Mouse (Mus musculus): Measurements from ENCODE around the gene Rbm41. TPM values are rescaled to one million over a fixed set of nuclear protein-coding genes. Genes with fewer than 3 reads are reported as not detected.

Gene Rbm41
- total RNA-seq, 2 experiments from 2014 or later: 5.4 to 7.0 TPM

- no peak for DNase-seq
- Histone ChIP-seq H3K27ac (no peak overlapping the region), H3K4me3 (no peak overlapping the region)
- TF ChIP-seq CTCF (IDR thresholded peaks at IDR 0.05): no peak
- intact Hi-C loops (cut with DNase I): no loop called here
These were observed 139.0 kb downstream of the Rbm41 start for GRCm38 (mm10) chrX:139859402-139859801.

GRCm38 (mm10) chrX:139854795-139855194 lies 143.6 kb downstream of the Rbm41 start:
- TF ChIP-seq CTCF (IDR thresholded peaks at IDR 0.05): no peak

GRCm38 (mm10) chrX:139841091-139841490 lies 157.3 kb downstream of the Rbm41 start:
- H3K27ac ChIP-seq: no peak overlapping the region
- intact Hi-C loops (cut with DNase I): no loop called here
- H3K4me3 ChIP-seq: no peak overlapping the region
- TF ChIP-seq CTCF (IDR thresholded peaks at IDR 0.05): no peak
- no peak for DNase-seq

More at GRCm38 (mm10) chrX:139854795-139855194, 143.6 kb downstream of the Rbm41 start:
- Histone ChIP-seq H3K27ac (no peak overlapping the region), H3K4me3 (no peak overlapping the region)
- intact Hi-C loops (cut with DNase I): no loop called here
- no peak for DNase-seq

Other genes starting within 250 kb of the Rbm41 start
- gene Ripply1, start 216.2 kb downstream of the Rbm41 start, total RNA-seq (2021): not detected
- not detected for gene Cldn2, start 197.8 kb downstream of the Rbm41 start, total RNA-seq (2021)
- 1 to 10 TPM; 4.0 to 4.3 TPM for gene Morc4, start 126.9 kb downstream of the Rbm41 start, total RNA-seq (2021)
- gene Nup62cl, start 64.1 kb upstream of the Rbm41 start, total RNA-seq (2021): not detected
- not detected for gene Pih1h3b, start 64.3 kb upstream of the Rbm41 start, total RNA-seq (2021)

Data from gastrocnemius, adult 2 months (tissue).